Mouse (Mus musculus): Measurements from ENCODE around the gene Plppr1. TPM values are rescaled to one million over a fixed set of nuclear protein-coding genes. Genes with fewer than 3 reads are reported as not detected.

Gene Plppr1
- 20.6 and 24.1 TPM in 2 replicates for polyA plus RNA-seq (2014; fragmentation: Nextera tagmentation; extraction: Ambion mirVana)

GRCm38 (mm10) chr4:49059021-49059401 is at the start of gene Plppr1:
Gene Plppr1, plus strand, starts transcription at chr4:49059273.
- peak within 1 kb of the TSS; percentile 87 for H3K4me2 ChIP-seq (ENCODE audit: low read depth)
- no peaks in the 10 kb centered on the region for H3K9me3 ChIP-seq (ENCODE audit: control insufficient read depth, low read length)
- peaks cover 2% of the 10 kb centered on the region; the same call in 1 of the 2 replicates for H3K27me3 ChIP-seq (ENCODE audit: control insufficient read depth, insufficient read depth, low read length)
- peak; percentile 77 for DNase-seq (ENCODE audit: low spot score)
- H3K4me3 ChIP-seq (ENCODE audit: low read depth, low read length), result peak within 1 kb of the TSS; percentile 74
- peak within 1 kb of the TSS; percentile 67 for H3K9ac ChIP-seq (ENCODE audit: low read length)
- H3K27ac ChIP-seq (ENCODE audit: low read depth, low read length), result peak within 1 kb of the TSS; percentile 75
- H3K4me1 ChIP-seq (ENCODE audit: control insufficient read depth, insufficient read depth, low read length), result peaks cover 3% of the 10 kb centered on the region; the same call in 1 of the 2 replicates
- peak; percentile 77 for ATAC-seq (ENCODE audit: insufficient read depth, low FRiP score, low TSS enrichment)
- 0% methylated on average over 20 of the region's 21 CpGs for WGBS
- H3K36me3 ChIP-seq (ENCODE audit: control insufficient read depth, insufficient read depth, low read length), result no peaks in the 10 kb centered on the region

- Histone ChIP-seq H3K9ac (ENCODE audit: low read length) (no peak overlapping the region), H3K36me3 (ENCODE audit: control insufficient read depth, insufficient read depth, low read length) (no peaks in the 10 kb centered on the region), H3K27me3 (ENCODE audit: control insufficient read depth, insufficient read depth, low read length) (no peaks in the 10 kb centered on the region), H3K4me3 (ENCODE audit: low read depth, low read length) (no peak overlapping the region), H3K4me2 (ENCODE audit: low read depth) (no peak overlapping the region), H3K4me1 (ENCODE audit: control insufficient read depth, insufficient read depth, low read length) (no peaks in the 10 kb centered on the region), H3K27ac (ENCODE audit: low read depth, low read length) (no peak overlapping the region), H3K9me3 (ENCODE audit: control insufficient read depth, low read length) (no peaks in the 10 kb centered on the region)
- DNase-seq (ENCODE audit: low spot score), result no peak
- no peak for ATAC-seq (ENCODE audit: insufficient read depth, low FRiP score, low TSS enrichment)
These were observed 42.4 kb upstream of the Plppr1 start for GRCm38 (mm10) chr4:49016701-49017100.

GRCm38 (mm10) chr4:49023221-49023620 is 35.9 kb upstream of the Plppr1 start:
- no peaks in the 10 kb centered on the region for H3K4me1 ChIP-seq (ENCODE audit: control insufficient read depth, insufficient read depth, low read length)
- no peak overlapping the region for H3K27ac ChIP-seq (ENCODE audit: low read depth, low read length)
- DNase-seq (ENCODE audit: low spot score) (no peak), ATAC-seq (ENCODE audit: insufficient read depth, low FRiP score, low TSS enrichment) (no peak)
- WGBS, result 84% methylated on average over 1 of the region's 1 CpGs
- H3K4me3 ChIP-seq (ENCODE audit: low read depth, low read length), result no peak overlapping the region
- no peaks in the 10 kb centered on the region for H3K36me3 ChIP-seq (ENCODE audit: control insufficient read depth, insufficient read depth, low read length)
- H3K9ac ChIP-seq (ENCODE audit: low read length), result no peak overlapping the region
- no peaks in the 10 kb centered on the region for H3K27me3 ChIP-seq (ENCODE audit: control insufficient read depth, insufficient read depth, low read length)
- H3K9me3 ChIP-seq (ENCODE audit: control insufficient read depth, low read length), result no peaks in the 10 kb centered on the region
- no peak overlapping the region for H3K4me2 ChIP-seq (ENCODE audit: low read depth)

GRCm38 (mm10) chr4:49038311-49038710 is 20.8 kb upstream of the Plppr1 start:
- Histone ChIP-seq H3K4me3 (ENCODE audit: low read depth, low read length) (no peak overlapping the region), H3K4me2 (ENCODE audit: low read depth) (no peak overlapping the region), H3K36me3 (ENCODE audit: control insufficient read depth, insufficient read depth, low read length) (no peaks in the 10 kb centered on the region), H3K27ac (ENCODE audit: low read depth, low read length) (no peak overlapping the region), H3K9me3 (ENCODE audit: control insufficient read depth, low read length) (no peaks in the 10 kb centered on the region), H3K27me3 (ENCODE audit: control insufficient read depth, insufficient read depth, low read length) (no peaks in the 10 kb centered on the region), H3K4me1 (ENCODE audit: control insufficient read depth, insufficient read depth, low read length) (no peaks in the 10 kb centered on the region), H3K9ac (ENCODE audit: low read length) (no peak overlapping the region)
- DNase-seq (ENCODE audit: low spot score) (no peak), ATAC-seq (ENCODE audit: insufficient read depth, low FRiP score, low TSS enrichment) (no peak)
- WGBS, result 59% methylated on average over 4 of the region's 4 CpGs

GRCm38 (mm10) chr4:49039854-49040253 is 19.2 kb upstream of the Plppr1 start:
- ATAC-seq (ENCODE audit: insufficient read depth, low FRiP score, low TSS enrichment) (no peak), DNase-seq (ENCODE audit: low spot score) (no peak)
- Histone ChIP-seq H3K4me3 (ENCODE audit: low read depth, low read length) (no peak overlapping the region), H3K36me3 (ENCODE audit: control insufficient read depth, insufficient read depth, low read length) (no peaks in the 10 kb centered on the region), H3K27me3 (ENCODE audit: control insufficient read depth, insufficient read depth, low read length) (no peaks in the 10 kb centered on the region), H3K9me3 (ENCODE audit: control insufficient read depth, low read length) (no peaks in the 10 kb centered on the region), H3K27ac (ENCODE audit: low read depth, low read length) (no peak overlapping the region), H3K9ac (ENCODE audit: low read length) (no peak overlapping the region), H3K4me1 (ENCODE audit: control insufficient read depth, insufficient read depth, low read length) (no peaks in the 10 kb centered on the region), H3K4me2 (ENCODE audit: low read depth) (no peak overlapping the region)
- 90% methylated on average over 3 of the region's 3 CpGs for WGBS

GRCm38 (mm10) chr4:49041655-49042054 is 17.4 kb upstream of the Plppr1 start:
- ATAC-seq (ENCODE audit: insufficient read depth, low FRiP score, low TSS enrichment) (no peak), DNase-seq (ENCODE audit: low spot score) (no peak)
- Histone ChIP-seq H3K4me1 (ENCODE audit: control insufficient read depth, insufficient read depth, low read length) (no peaks in the 10 kb centered on the region), H3K36me3 (ENCODE audit: control insufficient read depth, insufficient read depth, low read length) (no peaks in the 10 kb centered on the region), H3K9me3 (ENCODE audit: control insufficient read depth, low read length) (no peaks in the 10 kb centered on the region), H3K27me3 (ENCODE audit: control insufficient read depth, insufficient read depth, low read length) (no peaks in the 10 kb centered on the region), H3K9ac (ENCODE audit: low read length) (no peak overlapping the region), H3K27ac (ENCODE audit: low read depth, low read length) (no peak overlapping the region), H3K4me3 (ENCODE audit: low read depth, low read length) (no peak overlapping the region), H3K4me2 (ENCODE audit: low read depth) (no peak overlapping the region)
- WGBS, result 86% methylated on average over 1 of the region's 1 CpGs

GRCm38 (mm10) chr4:49050628-49051027 is 8.4 kb upstream of the Plppr1 start:
- Histone ChIP-seq H3K4me1 (ENCODE audit: control insufficient read depth, insufficient read depth, low read length) (no peaks in the 10 kb centered on the region), H3K4me2 (ENCODE audit: low read depth) (no peak overlapping the region), H3K36me3 (ENCODE audit: control insufficient read depth, insufficient read depth, low read length) (no peaks in the 10 kb centered on the region), H3K4me3 (ENCODE audit: low read depth, low read length) (no peak overlapping the region), H3K9ac (ENCODE audit: low read length) (no peak overlapping the region), H3K27me3 (ENCODE audit: control insufficient read depth, insufficient read depth, low read length) (no peaks in the 10 kb centered on the region), H3K27ac (ENCODE audit: low read depth, low read length) (no peak overlapping the region), H3K9me3 (ENCODE audit: control insufficient read depth, low read length) (no peaks in the 10 kb centered on the region)
- 69% methylated on average over 1 of the region's 1 CpGs for WGBS
- no peak for DNase-seq (ENCODE audit: low spot score)
- ATAC-seq (ENCODE audit: insufficient read depth, low FRiP score, low TSS enrichment), result no peak

GRCm38 (mm10) chr4:49057916-49058315 is 1.2 kb upstream of the Plppr1 start:
- H3K4me1 ChIP-seq (ENCODE audit: control insufficient read depth, insufficient read depth, low read length), result peaks cover 3% of the 10 kb centered on the region; the same call in 1 of the 2 replicates
- no peak overlapping the region for H3K4me2 ChIP-seq (ENCODE audit: low read depth)
- no peak overlapping the region for H3K4me3 ChIP-seq (ENCODE audit: low read depth, low read length)
- H3K36me3 ChIP-seq (ENCODE audit: control insufficient read depth, insufficient read depth, low read length), result no peaks in the 10 kb centered on the region
- H3K27ac ChIP-seq (ENCODE audit: low read depth, low read length), result no peak overlapping the region
- H3K27me3 ChIP-seq (ENCODE audit: control insufficient read depth, insufficient read depth, low read length), result peaks cover 2% of the 10 kb centered on the region; the same call in 1 of the 2 replicates
- DNase-seq (ENCODE audit: low spot score) (peak; percentile 21), ATAC-seq (ENCODE audit: insufficient read depth, low FRiP score, low TSS enrichment) (no peak)
- no peaks in the 10 kb centered on the region for H3K9me3 ChIP-seq (ENCODE audit: control insufficient read depth, low read length)
- no peak overlapping the region for H3K9ac ChIP-seq (ENCODE audit: low read length)
- 7% methylated on average over 2 of the region's 2 CpGs for WGBS

GRCm38 (mm10) chr4:49058557-49058956 is 516 bp upstream of the Plppr1 start:
- WGBS, result 3% methylated on average over 7 of the region's 7 CpGs
- Histone ChIP-seq H3K4me3 (ENCODE audit: low read depth, low read length) (peak overlapping the region; percentile 74), H3K36me3 (ENCODE audit: control insufficient read depth, insufficient read depth, low read length) (no peaks in the 10 kb centered on the region), H3K27me3 (ENCODE audit: control insufficient read depth, insufficient read depth, low read length) (peaks cover 2% of the 10 kb centered on the region; the same call in 1 of the 2 replicates), H3K27ac (ENCODE audit: low read depth, low read length) (no peak overlapping the region), H3K9ac (ENCODE audit: low read length) (peak overlapping the region; percentile 67), H3K4me2 (ENCODE audit: low read depth) (peak overlapping the region; percentile 87), H3K9me3 (ENCODE audit: control insufficient read depth, low read length) (no peaks in the 10 kb centered on the region), H3K4me1 (ENCODE audit: control insufficient read depth, insufficient read depth, low read length) (peaks cover 3% of the 10 kb centered on the region; the same call in 1 of the 2 replicates)
- DNase-seq (ENCODE audit: low spot score) (no peak), ATAC-seq (ENCODE audit: insufficient read depth, low FRiP score, low TSS enrichment) (no peak)

All from neural tube, embryonic 11.5 days (tissue).